Mouse (Mus musculus) erythroblast, embryonic 14.5 days (primary cell): ENCODE results near the gene Hcn1.

Experiments used
- GATA1 ChIP-seq: IDR thresholded peaks from 2 replicates; pipeline ENCODE4 v1.6.1; 2012; ENCODE audit warnings: low read length, inconsistent platforms, mixed read lengths
- TAL1 ChIP-seq: IDR thresholded peaks from 3 replicates; pipeline ENCODE4 v1.6.1; 2012; ENCODE audit warnings: low read length, inconsistent platforms, mixed read lengths

DNA sequence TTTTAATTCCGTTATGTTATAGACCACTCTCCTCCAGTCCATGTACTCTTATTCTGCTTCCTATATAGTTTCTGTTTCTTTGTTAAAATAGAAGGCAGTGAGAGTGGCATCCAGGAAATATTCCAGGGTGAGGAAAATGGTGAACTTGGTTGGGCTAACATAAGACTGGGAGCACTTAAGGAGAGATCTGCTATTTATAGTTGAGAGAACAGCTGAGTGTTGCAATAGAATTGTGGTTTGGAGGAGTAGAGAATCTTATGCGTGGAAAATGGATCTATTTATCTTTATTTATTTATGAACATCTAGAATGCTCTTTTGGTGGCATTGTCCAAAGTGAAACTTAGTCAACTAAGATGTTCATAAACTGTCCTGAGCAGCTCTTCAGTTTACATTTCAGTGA lies 104.4 kb downstream of the Hcn1 start:
- TF ChIP-seq TAL1 (no peak), GATA1 (no peak)
